Mouse (Mus musculus): ENCODE data around the gene 2310034G01Rik.

- no peak for TF ChIP-seq CTCF (IDR thresholded peaks at IDR 0.05; ENCODE audit: control insufficient read depth, insufficient read depth, insufficient read length)
- no peak for TF ChIP-seq CEBPB (IDR thresholded peaks at IDR 0.05; ENCODE audit: low read depth)
- no peak for TF ChIP-seq USF1 (IDR thresholded peaks at IDR 0.05; ENCODE audit: low read depth)
- TF ChIP-seq MYOG (IDR thresholded peaks at IDR 0.05; ENCODE audit: control insufficient read depth, extremely low read depth, insufficient read length) = no peak
- TF ChIP-seq FOSL1 (IDR thresholded peaks at IDR 0.05; ENCODE audit: insufficient read depth, low read length, poor library complexity, severe bottlenecking) = no peak
- TF ChIP-seq MAX (IDR thresholded peaks at IDR 0.05) = no peak
Observed at GRCm38 (mm10) chr19:46399886-46400285, 49.8 kb upstream of the 2310034G01Rik start.

Measured in C2C12 (cell line).